Mouse (Mus musculus) G1E (cell line): Measurements from ENCODE around the gene Il17rc.

Experiments used
- CTCF ChIP-seq: IDR thresholded peaks from 2 replicates; pipeline ENCODE4 v1.5.1; 2012; ENCODE audit warnings: low read depth, low read length, inconsistent platforms, mixed read lengths
- GATA1 ChIP-seq: IDR thresholded peaks from 2 replicates; pipeline ENCODE4 v1.6.1; 2012; ENCODE audit warnings: borderline replicate concordance, low read length, inconsistent platforms, mixed read lengths

- TF ChIP-seq CTCF (no peak), GATA1 (no peak)
Observed at GRCm38 (mm10) chr6:113492101-113492864, 21.1 kb downstream of the Il17rc start.
